Mouse (Mus musculus): ENCODE measurements at regions not wholly inside any gene's neighbourhood (a gene's known extent, or its start where the extent isn't known, plus 50 kb on each side); places are given as distances from the start of the nearest gene placed in this dataset.

GRCm38 (mm10) chr17:44367561-44367960 lies 179.2 kb downstream of the Clic5 start:
- TF ChIP-seq POLR2A (IDR thresholded peaks at IDR 0.05; ENCODE audit: low read depth, low read length) (no peak), CTCF (conservative IDR thresholded peaks at IDR 0.05; ENCODE audit: insufficient read depth, insufficient read length, low read depth, low read length) (no peak)

Measured in kidney, adult 2 months (tissue).